Mouse (Mus musculus) hindbrain, embryonic 12.5 days (tissue): ENCODE data around the gene Cdca3. TPM values are rescaled to one million over a fixed set of nuclear protein-coding genes. Genes with fewer than 3 reads are reported as not detected.
"Not testable (repeated sequence)": the region's sequence is repeated elsewhere in the genome, so short reads cannot be mapped to it uniquely, and the experiment has no call there.

ENCODE experiments used
- ATAC-seq: fragments of 200-750 bp; cut with Nextera tagmentation; 2 replicates; pipeline ENCODE4 v1.8.0; 2017; ENCODE audit warnings: moderate TSS enrichment; ENCODE audit not compliant: low FRiP score
- H3K27ac ChIP-seq: fragments of 300-500 bp; sonication (generic); 2 replicates; pipeline ENCODE4 v1.5.1; 2016; ENCODE audit warnings: mild to moderate bottlenecking
- H3K27me3 ChIP-seq: fragments of 300-500 bp; sonication (generic); 2 replicates; pipeline ENCODE4 v1.6.1; 2016; ENCODE audit warnings: mild to moderate bottlenecking
- H3K36me3 ChIP-seq: fragments of 300-500 bp; sonication (generic); 2 replicates; pipeline ENCODE4 v1.6.1; 2016; ENCODE audit warnings: mild to moderate bottlenecking
- H3K4me1 ChIP-seq: fragments of 300-500 bp; sonication (generic); 2 replicates; pipeline ENCODE4 v1.6.1; 2016
- H3K4me2 ChIP-seq: fragments of 300-500 bp; sonication (generic); replicated peaks from 2 replicates; pipeline ENCODE4 v1.6.1; 2016; ENCODE audit warnings: mild to moderate bottlenecking
- H3K4me3 ChIP-seq: fragments of 300-500 bp; sonication (generic); 2 replicates; pipeline ENCODE4 v1.5.1; 2016; ENCODE audit warnings: mild to moderate bottlenecking
- H3K9ac ChIP-seq: fragments of 300-500 bp; sonication (generic); 2 replicates; pipeline ENCODE4 v1.6.1; 2016; ENCODE audit warnings: mild to moderate bottlenecking, moderate library complexity
- H3K9me3 ChIP-seq: fragments of 300-500 bp; sonication (generic); replicated peaks from 2 replicates; pipeline ENCODE4 v1.6.1; 2016; ENCODE audit warnings: mild to moderate bottlenecking
- WGBS: fragments of 180-500 bp; shearing (Covaris S2); methylation state at CpG from one replicate; pipeline ENCODE4 v1.1.7; 2016; 5-methylcytosine and 5-hydroxymethylcytosine counted together
- polyA plus RNA-seq: library from polyadenylated mRNA; unstranded; fragments of >200 nt; fragmentation: Nextera tagmentation; extraction: Ambion mirVana; gene quantifications from 2 replicates; pipeline ENCODE4 v1.2.1, GENCODE M21; 2016

Cdca3 gene
- 111 and 120 TPM in 2 replicates for polyA plus RNA-seq

GRCm38 (mm10) chr6:124828868-124829798 lies at the start of gene Cdca3, which contains the start of gene Usp5:
Gene Cdca3, plus strand, starts transcription at chr6:124829547.
Gene Usp5, minus strand, starts transcription at chr6:124829484.
- no peaks in the 10 kb centered on the region for H3K27me3 ChIP-seq
- H3K9ac ChIP-seq = peak within 1 kb of the TSS; percentile 67
- peak within 1 kb of the TSS; percentile 85 for H3K27ac ChIP-seq
- no peaks in the 10 kb centered on the region for H3K9me3 ChIP-seq
- H3K4me2 ChIP-seq = peak within 1 kb of the TSS; percentile 85
- peaks cover 25% of the 10 kb centered on the region for H3K4me1 ChIP-seq
- under 1% methylated on average over 54 of the region's 55 CpGs for WGBS
- peak; percentile 97 for ATAC-seq
- peak within 1 kb of the TSS; percentile 44 for H3K4me3 ChIP-seq
- peaks cover 43% of the 10 kb centered on the region for H3K36me3 ChIP-seq

- Histone ChIP-seq H3K4me2 (peak overlapping the region; percentile 68), H3K27me3 (peaks cover 20% of the 10 kb centered on the region), H3K9me3 (no peaks in the 10 kb centered on the region), H3K36me3 (no peaks in the 10 kb centered on the region), H3K27ac (no peak overlapping the region), H3K4me1 (peaks cover 20% of the 10 kb centered on the region), H3K4me3 (peak overlapping the region; percentile 35), H3K9ac (peak overlapping the region; percentile 33; the same call in 1 of the 2 replicates)
- WGBS = 2% methylated on average over 10 of the region's 10 CpGs
- ATAC-seq = no peak; the same call in 1 of the 2 replicates
These were observed 49.3 kb upstream of the Cdca3 start for GRCm38 (mm10) chr6:124779984-124780416.

DNA sequence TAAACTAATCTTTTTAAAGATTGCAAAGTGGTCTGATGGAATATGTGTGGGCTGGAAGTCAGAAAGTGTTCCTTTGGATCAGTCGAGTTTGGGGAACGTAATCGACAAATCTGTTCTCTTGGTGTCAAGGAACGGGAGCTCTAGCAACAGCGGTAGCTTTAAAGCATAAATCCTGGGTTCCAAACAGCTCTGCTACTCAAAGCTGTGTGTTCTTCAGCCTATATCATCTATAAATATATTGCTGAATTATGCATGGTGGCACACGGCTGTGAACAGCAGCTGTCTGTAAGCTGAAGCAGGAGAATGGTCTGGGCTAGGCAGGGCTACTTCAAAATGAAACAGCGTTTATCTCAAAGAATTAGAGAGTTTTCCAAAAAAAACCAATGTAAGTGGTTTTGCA lies 48.4 kb upstream of the Cdca3 start:
- Histone ChIP-seq H3K36me3 (no peaks in the 10 kb centered on the region), H3K27me3 (peaks cover 20% of the 10 kb centered on the region), H3K9me3 (no peaks in the 10 kb centered on the region), H3K4me2 (no peak overlapping the region), H3K9ac (no peak overlapping the region), H3K27ac (no peak overlapping the region), H3K4me3 (no peak overlapping the region), H3K4me1 (peaks cover 20% of the 10 kb centered on the region)
- WGBS = 83% methylated on average over 7 of the region's 7 CpGs
- ATAC-seq = no peak

DNA sequence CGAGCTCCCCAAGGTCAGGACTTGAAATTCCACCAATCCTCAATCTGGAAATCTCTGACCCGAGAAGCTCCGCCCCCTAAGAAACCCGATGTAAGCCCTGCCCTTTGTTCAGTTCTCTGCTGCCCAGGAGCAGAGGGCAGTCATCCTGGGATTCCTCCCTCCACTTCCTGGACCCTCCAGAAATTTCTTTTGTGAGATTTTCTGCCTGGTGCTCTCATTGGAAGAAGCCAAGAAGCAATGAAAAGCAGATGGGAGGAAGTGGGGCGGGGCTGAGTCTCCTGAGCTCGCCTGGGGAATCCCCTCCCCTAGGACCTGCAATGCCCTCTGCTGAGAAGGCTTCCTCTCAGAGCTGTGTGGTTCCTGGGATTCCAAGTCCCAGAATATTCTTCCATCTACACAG lies 46.9 kb upstream of the Cdca3 start:
- 25% methylated on average over 6 of the region's 6 CpGs for WGBS
- no peak for ATAC-seq
- Histone ChIP-seq H3K4me3 (no peak overlapping the region), H3K27me3 (peaks cover 20% of the 10 kb centered on the region), H3K4me2 (peak overlapping the region; percentile 27; the same call in 1 of the 2 replicates), H3K36me3 (no peaks in the 10 kb centered on the region), H3K9ac (no peak overlapping the region), H3K9me3 (no peaks in the 10 kb centered on the region), H3K4me1 (peaks cover 20% of the 10 kb centered on the region), H3K27ac (no peak overlapping the region)

DNA sequence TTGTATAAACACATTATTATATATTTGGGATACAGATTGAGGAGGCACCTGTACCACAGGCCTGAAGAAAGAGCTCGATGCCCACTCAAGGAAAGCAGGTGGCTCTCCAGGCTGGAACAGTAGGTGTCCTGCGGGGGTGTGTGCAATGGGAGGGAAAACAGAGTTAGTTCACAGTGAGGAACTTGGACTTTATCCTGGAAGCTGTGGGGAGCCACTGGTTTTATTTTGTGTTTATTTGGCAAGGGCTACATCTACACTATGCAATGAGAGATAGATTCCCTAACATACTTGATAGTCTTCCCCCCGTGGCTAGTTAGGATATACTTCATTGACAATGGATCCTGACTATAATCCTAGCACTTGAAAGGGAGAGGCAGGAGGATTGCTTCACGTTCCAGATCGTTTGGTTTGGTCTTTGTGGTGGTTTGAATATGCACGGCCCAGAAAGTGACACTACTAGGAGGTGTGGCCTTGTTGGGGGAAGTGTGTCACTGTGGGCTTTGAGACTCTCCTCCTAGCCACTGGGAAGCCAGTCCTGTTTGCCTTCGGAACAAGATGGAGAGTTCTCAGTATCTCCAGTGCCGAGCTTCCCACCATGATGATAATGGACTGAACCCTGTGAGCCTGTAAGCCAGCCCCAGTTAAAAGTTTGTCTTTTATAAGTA lies 42.5 kb upstream of the Cdca3 start:
- Histone ChIP-seq H3K9ac (no peak overlapping the region), H3K27ac (no peak overlapping the region), H3K36me3 (no peaks in the 10 kb centered on the region), H3K9me3 (no peaks in the 10 kb centered on the region), H3K4me1 (peaks cover 5% of the 10 kb centered on the region; the same call in 1 of the 2 replicates), H3K4me3 (no peak overlapping the region), H3K27me3 (no peaks in the 10 kb centered on the region), H3K4me2 (no peak overlapping the region)
- 55% methylated on average over 8 of the region's 8 CpGs for WGBS
- ATAC-seq = no peak

DNA sequence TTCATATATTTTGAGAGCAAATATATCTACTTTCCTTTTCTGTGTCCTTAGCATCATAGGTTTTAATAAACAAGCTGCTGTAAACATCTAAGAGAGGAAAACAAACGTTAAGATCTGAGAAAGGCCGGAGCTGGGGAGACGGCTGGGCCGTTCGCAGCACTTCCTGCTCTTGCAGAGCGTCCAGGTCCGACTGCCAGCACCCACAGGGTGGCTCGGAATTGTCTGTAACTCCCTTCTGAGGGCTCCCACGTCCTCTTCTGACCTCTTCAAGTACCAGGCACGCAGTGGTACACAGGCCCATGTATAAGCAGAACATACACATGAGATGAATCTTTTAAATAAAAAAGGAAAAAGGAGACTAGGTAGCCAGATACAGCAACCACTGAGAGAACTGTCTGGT lies 41.6 kb upstream of the Cdca3 start:
- no peaks in the 10 kb centered on the region for H3K36me3 ChIP-seq
- H3K27ac ChIP-seq = no peak overlapping the region
- peaks cover under 1% of the 10 kb centered on the region; the same call in 1 of the 2 replicates for H3K4me1 ChIP-seq
- no peaks in the 10 kb centered on the region for H3K9me3 ChIP-seq
- ATAC-seq = no peak
- no peak overlapping the region for H3K4me3 ChIP-seq
- no peak overlapping the region for H3K4me2 ChIP-seq
- H3K27me3 ChIP-seq = no peaks in the 10 kb centered on the region
- 78% methylated on average over 10 of the region's 10 CpGs for WGBS
- H3K9ac ChIP-seq = no peak overlapping the region

GRCm38 (mm10) chr6:124789519-124789918 lies 39.8 kb upstream of the Cdca3 start:
- Histone ChIP-seq H3K27me3 (no peaks in the 10 kb centered on the region), H3K9me3 (no peaks in the 10 kb centered on the region), H3K27ac (no peak overlapping the region), H3K36me3 (no peaks in the 10 kb centered on the region), H3K4me2 (no peak overlapping the region), H3K9ac (no peak overlapping the region), H3K4me3 (no peak overlapping the region), H3K4me1 (no peaks in the 10 kb centered on the region)
- 85% methylated on average over 4 of the region's 4 CpGs for WGBS
- ATAC-seq = no peak

DNA sequence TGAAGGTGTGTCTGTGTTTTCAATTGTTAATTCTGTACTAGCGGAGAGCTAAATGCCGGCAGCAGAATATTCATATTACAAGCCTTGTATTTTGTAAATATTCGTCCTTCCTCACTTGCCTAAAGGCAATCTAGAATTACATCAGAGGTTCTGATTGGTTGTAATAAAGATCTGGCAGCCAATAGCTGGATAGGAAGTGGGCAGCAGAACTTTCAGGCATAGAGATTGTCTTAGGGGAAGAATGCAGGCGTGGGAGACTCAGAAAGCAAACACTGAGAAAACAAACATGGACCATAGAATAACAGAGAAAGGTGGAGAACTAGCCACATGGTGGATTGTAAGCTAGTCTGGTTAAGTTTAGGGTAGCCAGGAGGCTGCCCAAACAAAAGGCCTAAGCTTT lies 39.2 kb upstream of the Cdca3 start:
- Histone ChIP-seq H3K4me3 (no peak overlapping the region), H3K4me2 (no peak overlapping the region), H3K4me1 (no peaks in the 10 kb centered on the region), H3K36me3 (no peaks in the 10 kb centered on the region), H3K27me3 (no peaks in the 10 kb centered on the region), H3K27ac (no peak overlapping the region), H3K9ac (no peak overlapping the region), H3K9me3 (no peaks in the 10 kb centered on the region)
- WGBS = 68% methylated on average over 4 of the region's 4 CpGs
- ATAC-seq = no peak

DNA sequence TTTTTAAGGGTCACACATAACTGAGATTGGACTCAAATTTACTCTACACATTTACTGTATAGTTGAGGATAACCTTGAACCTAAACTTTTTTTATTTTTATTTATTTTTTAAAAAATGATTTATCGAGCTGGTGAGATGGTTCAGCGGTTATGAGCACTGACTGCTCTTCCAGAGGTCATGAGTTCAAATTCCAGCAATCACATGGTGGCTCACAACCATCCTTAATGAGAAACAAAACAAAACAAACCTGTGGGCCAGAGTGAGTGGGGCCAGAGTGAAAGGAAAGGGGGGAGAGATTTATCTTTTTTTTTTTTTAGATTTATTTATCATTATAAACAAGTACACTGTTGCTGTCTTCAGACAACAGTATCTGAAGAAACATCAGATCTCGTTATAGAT lies 37.4 kb upstream of the Cdca3 start:
- no peak for ATAC-seq
- H3K4me3 ChIP-seq = no peak overlapping the region
- no peaks in the 10 kb centered on the region for H3K9me3 ChIP-seq
- no peak overlapping the region for H3K27ac ChIP-seq
- no peak overlapping the region for H3K9ac ChIP-seq
- H3K36me3 ChIP-seq = no peaks in the 10 kb centered on the region
- H3K4me1 ChIP-seq = no peaks in the 10 kb centered on the region
- no peak overlapping the region for H3K4me2 ChIP-seq
- 86% methylated on average over 3 of the region's 3 CpGs for WGBS
- H3K27me3 ChIP-seq = no peaks in the 10 kb centered on the region

GRCm38 (mm10) chr6:124795781-124796180 lies 33.6 kb upstream of the Cdca3 start:
- Histone ChIP-seq H3K36me3 (no peaks in the 10 kb centered on the region), H3K27me3 (no peaks in the 10 kb centered on the region), H3K9me3 (no peaks in the 10 kb centered on the region), H3K4me1 (no peaks in the 10 kb centered on the region), H3K4me2 (no peak overlapping the region), H3K4me3 (no peak overlapping the region), H3K27ac (no peak overlapping the region), H3K9ac (no peak overlapping the region)
- ATAC-seq = no peak
- WGBS = 69% methylated on average over 4 of the region's 4 CpGs

GRCm38 (mm10) chr6:124796200-124796599 lies 33.1 kb upstream of the Cdca3 start:
- H3K27me3 ChIP-seq = no peaks in the 10 kb centered on the region
- no peak for ATAC-seq
- H3K4me1 ChIP-seq = no peaks in the 10 kb centered on the region
- no peak overlapping the region for H3K4me3 ChIP-seq
- no peak overlapping the region for H3K27ac ChIP-seq
- no peak overlapping the region for H3K9ac ChIP-seq
- no peaks in the 10 kb centered on the region for H3K9me3 ChIP-seq
- 89% methylated on average over 2 of the region's 2 CpGs for WGBS
- no peaks in the 10 kb centered on the region for H3K36me3 ChIP-seq
- H3K4me2 ChIP-seq = no peak overlapping the region

DNA sequence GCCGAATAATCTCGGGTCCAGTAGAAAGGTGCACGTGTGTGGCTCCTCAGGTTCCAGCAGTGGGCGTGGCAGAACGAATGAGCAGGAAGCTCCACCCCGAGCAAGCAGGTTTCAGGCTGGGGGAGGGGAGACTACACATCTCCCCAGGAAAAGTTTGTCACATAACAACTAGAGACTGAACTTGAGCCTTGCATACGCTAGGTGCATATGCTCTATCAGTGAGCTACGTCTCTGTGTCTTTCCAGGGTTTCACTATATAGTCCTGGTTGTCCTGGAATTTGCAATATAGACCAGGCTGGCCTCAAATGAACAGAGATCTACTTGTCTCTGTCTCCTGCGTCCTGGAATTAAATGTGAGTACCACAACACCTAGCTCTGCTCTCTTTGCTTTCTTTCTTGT lies 26.9 kb upstream of the Cdca3 start:
- not testable (repeated sequence) for ATAC-seq, H3K4me3 ChIP-seq, H3K9me3 ChIP-seq, H3K4me2 ChIP-seq, H3K27ac ChIP-seq, H3K27me3 ChIP-seq, H3K9ac ChIP-seq, H3K36me3 ChIP-seq
- H3K4me1 ChIP-seq = peaks cover 13% of the 10 kb centered on the region
- WGBS = 20% methylated on average over 6 of the region's 9 CpGs
